Mouse (Mus musculus) left cerebral cortex, postnatal 10 days (tissue): ENCODE measurements around the gene Spi1. TPM values are rescaled to one million over a fixed set of nuclear protein-coding genes. Genes with fewer than 3 reads are reported as not detected.
A peak's percentile ranks its signal among the peaks of the same experiment; 100 is the strongest.

Experiments used
- DNase-seq, 2 experiments: peaks; one replicate each; pipeline ENCODE4 v3.0.0; 2021 to 2022; ENCODE audit warnings: low spot score in 2 of 2, mixed read lengths in 1 of 2; ENCODE audit errors: extremely low spot score in 1 of 2
- intact Hi-C: fragments of 180-260 bp; cut with DNase I; formaldehyde crosslinking; loops from one replicate; pipeline ENCODE4 v1.15.1; 2025
- total RNA-seq, 2 experiments: library from RNA; stranded (reverse); gene quantifications; 2 replicates each; pipeline ENCODE4 v1.2.3; 2021

The Spi1 gene
- total RNA-seq, 2 experiments from 2014 or later: 5.2 to 5.6 TPM

DNA sequence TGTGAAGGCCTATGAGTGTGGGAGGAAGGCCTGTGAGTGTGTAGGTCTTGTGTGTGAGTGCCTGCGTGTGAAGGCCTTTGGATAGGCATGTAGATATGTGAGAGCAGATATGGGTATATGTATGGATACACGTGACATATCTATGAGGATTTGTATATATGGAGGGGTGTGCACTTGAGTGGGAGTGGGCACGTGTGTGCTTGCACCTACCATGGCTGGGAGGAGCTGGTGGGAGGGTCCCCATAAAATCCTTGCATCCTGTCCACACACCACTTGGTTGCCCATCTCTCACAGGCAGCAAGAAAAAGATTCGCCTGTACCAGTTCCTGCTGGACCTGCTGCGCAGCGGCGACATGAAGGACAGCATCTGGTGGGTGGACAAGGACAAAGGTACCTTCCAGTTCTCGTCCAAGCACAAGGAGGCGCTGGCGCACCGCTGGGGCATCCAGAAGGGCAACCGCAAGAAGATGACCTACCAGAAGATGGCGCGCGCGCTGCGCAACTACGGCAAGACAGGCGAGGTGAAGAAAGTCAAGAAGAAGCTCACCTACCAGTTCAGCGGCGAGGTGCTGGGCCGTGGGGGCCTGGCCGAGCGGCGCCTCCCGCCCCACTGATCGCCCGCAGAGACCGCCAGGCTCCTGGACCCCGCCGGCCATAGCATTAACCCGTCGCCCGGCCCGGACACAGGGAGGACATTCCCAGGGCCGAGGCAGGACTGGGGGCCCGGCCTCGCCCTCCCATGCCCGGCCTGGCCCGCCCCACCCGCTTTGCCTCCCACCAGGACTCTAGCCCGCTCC lies 32.8 kb downstream of the Spi1 start:
- DNase-seq: peak; percentile 82 to 93
- intact Hi-C loops: loop anchor here (1.0 kb wide), 1 partner anchor 79 kb away; no protein-coding TSS in a partner anchor

DNA sequence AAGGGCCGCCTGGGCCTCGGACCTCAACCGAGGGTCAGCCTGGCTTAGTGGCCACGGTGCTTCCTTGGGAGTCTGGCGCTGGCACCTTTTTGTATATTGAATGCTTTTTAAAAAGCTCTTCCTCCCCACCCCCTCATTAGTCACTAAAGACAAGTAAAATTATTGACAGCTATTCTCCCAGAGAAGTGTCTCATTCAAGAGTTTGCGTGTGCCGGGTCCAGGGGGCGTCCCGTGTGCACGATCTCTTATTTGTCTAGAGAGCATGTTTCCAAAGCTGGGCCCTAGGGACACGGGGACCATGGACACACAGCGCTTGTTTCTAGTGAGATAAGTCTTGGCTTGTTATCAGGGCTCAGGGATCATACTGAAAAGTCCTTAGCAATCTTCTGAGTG lies 33.4 kb downstream of the Spi1 start:
- no peak for DNase-seq

DNA sequence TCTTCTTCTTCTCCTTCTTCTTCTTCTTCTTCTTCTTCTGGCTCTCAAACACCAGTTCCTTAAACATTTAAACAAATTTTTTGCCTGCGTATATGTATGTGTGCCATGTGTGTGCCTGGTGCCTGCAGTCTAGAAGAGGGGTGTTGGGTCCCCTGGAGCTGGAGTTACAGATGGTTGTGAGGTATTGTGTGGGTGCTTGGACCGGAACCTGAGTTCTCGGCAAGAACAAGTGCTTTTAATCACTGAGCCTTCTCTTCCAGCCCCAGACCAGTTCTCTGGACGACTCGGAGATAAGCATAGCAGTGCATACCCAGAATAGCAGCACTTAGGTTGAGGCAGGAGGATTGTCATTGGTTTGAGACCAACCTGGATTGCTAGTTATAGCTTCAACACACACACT lies 34.7 kb downstream of the Spi1 start:
- DNase-seq: no peak
- intact Hi-C loops: no loop called here

More for the DNA sequence above, 33.4 kb downstream of the Spi1 start:
- intact Hi-C loops: loop anchor here (1.0 kb wide), 1 partner anchor 79 kb away; no protein-coding TSS in a partner anchor

DNA sequence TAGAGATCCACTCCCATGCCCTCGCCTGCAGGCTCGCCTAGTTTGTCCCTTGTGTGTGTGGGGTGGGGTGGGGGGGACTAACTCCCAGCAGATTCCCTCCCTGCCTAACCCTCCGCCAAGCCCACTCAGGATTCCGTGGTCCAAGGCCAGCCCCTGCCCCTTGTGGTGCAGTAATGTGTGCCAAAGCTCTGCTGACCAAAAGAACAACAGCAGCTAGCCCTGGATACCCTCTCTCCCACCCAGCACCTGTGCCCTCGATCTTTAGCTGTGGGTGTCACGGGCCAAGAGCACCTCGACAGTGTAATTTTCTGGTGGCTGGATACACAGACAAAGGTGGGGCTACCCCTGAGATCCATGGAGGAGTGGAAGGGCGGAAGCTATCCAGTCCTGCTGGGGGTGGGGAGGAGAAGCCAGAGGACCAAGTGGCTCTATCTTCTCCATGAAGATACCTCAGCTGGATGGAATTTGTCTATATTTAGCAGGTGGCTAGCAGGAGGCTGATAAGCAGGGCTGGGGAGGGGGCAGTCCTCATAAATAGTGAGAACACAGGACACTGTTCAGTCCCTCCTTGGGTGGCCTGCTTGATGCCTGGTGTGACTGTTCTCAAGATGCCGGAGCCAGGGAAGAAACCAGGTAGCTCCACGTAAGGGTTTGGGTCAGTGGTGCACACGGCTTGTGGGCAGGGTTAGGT lies 35.5 kb downstream of the Spi1 start, which contains the start of gene Mybpc3:
Gene Mybpc3, plus strand, starts transcription at position 560 of the 691 bp plus-strand sequence.
- intact Hi-C loops: no loop called here
- no peak for DNase-seq

DNA sequence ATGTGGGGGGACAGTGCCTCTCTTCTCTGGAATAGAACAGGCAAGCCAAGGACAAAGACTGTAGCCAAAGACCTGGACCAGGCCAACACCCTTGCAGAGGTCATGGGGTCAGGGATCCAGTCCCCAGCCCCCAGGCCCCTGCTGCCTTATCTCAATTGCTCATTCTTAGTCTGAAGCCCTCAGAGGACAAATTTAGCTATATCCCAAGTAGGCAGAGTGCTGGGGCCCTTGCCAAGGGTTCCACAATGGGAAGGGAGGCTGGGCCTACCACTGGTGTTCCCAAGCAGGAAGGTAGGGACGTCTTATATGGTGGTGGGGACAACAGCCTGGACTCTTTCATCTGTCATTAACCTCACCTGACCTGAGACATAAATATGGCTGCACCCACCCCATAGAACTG lies 36.5 kb downstream of the Spi1 start:
- DNase-seq: no peak
- intact Hi-C loops: no loop called here

DNA sequence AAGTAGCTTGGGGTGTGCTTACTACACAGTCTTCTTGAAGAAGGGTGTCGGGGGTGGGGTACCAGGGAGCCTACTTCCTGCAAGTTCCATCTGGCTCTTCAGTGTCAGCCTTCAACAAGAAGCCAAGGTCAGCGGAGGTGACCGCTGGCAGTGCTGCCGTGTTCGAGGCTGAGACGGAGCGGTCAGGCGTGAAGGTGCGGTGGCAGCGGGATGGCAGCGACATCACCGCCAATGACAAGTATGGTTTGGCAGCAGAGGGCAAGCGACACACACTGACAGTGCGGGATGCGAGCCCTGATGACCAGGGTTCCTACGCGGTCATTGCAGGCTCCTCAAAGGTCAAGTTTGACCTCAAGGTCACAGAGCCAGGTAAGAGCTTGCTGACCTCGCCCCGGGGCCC lies 36.9 kb downstream of the Spi1 start:
- intact Hi-C loops: no loop called here
- no peak for DNase-seq

DNA sequence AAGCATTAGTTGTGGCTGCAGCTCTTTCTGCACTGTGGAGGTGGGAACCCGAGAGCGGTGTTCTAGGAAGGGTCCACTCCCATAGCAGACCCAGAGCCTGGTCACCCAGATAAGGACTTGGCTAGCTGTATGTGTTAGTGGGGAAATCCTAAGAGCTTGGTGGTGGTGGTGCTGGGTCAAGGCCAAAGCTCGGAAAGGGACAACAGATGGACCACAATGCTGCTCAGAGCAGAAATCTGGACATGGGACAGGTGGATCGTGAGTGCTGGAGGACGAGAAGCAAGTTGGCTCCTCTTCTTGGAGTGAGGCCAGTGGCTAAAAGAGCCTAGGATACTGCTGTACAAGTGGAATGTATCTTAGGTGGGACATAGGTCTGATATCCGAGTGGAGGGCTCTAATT lies 37.4 kb downstream of the Spi1 start:
- no peak for DNase-seq
- intact Hi-C loops: no loop called here

DNA sequence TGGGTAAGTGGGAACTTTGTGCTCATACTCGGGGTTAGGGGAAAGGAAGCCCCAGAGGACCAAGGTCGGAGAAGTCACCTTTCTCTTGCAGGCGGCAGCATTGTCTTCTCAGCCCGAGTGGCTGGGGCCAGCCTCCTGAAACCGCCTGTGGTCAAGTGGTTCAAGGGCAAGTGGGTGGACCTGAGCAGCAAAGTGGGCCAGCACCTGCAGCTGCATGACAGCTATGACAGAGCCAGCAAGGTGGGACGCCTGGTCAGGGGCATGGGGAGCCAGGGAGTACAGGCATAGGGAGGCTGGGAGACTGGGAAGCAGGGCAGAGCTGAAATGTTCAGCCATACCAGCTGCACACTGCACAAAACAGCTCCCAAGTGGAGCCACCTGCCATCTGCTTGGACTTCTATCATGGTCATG lies 38.1 kb downstream of the Spi1 start:
- no peak for DNase-seq
- intact Hi-C loops: no loop called here

DNA sequence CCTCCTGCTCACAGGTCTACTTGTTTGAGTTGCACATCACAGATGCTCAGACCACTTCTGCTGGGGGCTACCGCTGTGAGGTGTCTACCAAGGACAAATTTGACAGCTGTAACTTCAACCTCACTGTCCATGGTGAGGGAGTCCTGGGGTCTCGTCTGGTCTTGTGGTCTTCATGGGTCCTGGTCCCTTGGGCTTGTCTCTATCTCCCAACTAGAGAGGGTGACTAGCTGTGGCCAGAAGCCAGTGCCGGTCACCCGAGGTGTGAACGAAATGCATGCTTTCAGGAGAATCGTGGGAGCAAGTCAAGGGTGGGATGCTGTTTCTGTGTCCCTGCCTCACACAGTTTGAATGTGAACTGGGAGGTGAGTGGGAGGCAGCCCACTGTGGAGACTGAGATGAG lies 38.8 kb downstream of the Spi1 start:
- intact Hi-C loops: no loop called here
- DNase-seq: no peak

DNA sequence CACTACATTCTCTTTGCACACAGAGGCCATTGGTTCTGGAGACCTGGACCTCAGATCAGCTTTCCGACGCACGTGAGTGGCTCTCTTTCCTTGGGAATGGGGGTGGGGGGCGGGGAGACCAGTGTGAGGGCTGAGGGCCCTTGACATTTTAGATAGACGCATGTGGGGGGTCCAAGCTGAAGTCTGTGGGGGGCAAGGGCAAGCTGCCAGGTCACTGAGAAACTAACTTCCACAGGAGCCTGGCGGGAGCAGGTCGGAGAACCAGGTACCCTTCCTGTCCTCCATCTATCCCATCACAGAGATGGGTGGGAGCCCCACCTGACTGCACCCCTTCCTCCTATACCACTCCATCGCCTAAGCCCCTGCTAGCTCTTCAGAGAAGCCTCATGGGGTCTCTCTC lies 39.3 kb downstream of the Spi1 start:
- intact Hi-C loops: no loop called here
- DNase-seq: no peak

DNA sequence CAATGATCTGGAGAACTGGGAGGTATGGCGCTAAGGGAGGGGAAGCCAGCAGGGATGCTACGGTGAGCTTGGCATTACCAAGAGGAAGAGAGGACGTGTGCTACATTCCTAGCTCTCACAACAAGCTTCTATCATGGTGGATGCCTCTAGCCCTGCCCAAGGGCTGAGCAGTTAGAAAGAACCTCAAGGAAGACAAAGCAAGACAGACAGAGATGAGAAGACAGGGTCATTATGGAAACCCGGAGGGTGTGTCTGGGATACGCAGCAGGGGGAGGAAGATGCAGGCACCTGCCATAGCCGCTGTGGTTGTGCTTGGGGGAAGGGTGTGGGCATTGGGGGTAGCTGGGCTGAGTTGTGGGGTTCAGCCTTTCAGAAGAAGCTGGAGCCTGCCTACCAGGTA lies 41.3 kb downstream of the Spi1 start:
- no peak for DNase-seq
- intact Hi-C loops: no loop called here

DNA sequence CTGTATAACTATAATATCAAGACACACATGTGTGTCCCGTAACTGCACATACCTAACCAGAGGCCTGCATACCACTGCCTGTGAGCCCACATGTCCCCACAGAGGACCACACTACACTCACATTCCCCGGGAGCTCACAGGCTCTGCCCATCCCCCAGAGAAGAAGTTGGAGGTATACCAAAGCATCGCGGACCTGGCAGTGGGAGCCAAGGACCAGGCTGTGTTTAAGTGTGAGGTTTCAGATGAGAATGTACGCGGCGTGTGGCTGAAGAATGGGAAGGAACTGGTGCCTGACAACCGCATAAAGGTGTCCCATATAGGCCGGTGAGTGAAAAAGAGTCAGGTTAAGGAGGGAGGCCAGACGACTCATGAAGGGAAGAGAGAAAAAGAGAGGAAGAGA lies 42.9 kb downstream of the Spi1 start:
- intact Hi-C loops: no loop called here
- DNase-seq: no peak

DNA sequence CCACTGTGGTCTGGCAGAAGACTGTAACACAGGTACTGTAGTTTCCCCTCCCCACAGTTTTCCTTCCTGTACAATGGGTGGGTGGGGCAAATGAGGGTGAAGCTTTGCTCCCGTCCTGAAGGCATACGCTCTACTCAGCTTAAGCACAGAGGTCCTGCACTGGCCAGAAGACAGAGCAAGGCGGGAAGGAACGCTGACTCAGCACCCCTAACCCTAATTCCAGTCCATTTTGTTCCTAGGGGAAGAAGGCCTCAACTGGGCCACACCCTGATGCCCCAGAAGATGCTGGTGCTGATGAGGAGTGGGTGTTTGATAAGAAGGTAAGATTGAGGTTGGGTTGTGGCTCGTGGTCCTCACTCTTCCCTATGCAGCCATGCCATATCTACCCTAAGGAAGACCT lies 46.6 kb downstream of the Spi1 start:
- no peak for DNase-seq
- intact Hi-C loops: no loop called here

DNA sequence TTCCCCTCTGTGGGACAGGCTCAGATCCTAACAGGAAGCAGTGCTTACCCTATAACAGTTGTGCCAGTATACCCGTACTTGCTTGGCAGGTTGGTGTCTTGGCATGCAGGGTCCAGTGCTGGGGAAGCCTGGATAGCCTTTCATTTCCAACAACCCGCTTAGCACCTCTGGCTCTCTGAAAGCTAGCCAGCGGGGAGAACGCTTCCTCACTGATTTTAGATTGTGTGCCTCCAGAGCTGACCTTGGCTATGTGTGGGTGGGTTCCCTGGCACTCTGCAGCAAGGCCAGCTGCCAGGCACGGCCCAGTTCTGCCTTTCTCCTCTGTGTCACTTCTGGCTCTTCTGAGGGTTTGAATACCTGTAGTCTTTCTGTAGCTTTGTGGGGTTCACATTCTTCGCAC lies 47.9 kb downstream of the Spi1 start:
- intact Hi-C loops: no loop called here
- no peak for DNase-seq

DNA sequence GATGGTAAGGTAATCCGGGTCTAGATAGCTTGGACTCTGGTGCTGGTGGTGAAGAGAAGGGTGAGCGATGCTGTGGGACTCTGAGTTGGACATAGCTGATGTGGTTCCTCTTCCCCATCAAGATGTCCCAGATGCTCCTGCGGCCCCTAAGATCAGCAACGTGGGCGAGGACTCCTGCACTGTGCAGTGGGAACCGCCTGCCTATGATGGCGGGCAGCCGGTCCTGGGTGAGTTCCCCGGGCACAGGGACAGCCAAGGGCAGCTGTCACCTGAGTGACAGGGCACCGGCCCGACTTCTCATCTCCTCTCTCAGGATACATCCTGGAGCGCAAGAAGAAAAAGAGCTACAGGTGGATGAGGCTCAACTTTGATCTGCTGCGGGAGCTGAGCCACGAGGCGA lies 49.1 kb downstream of the Spi1 start:
- intact Hi-C loops: no loop called here
- DNase-seq: no peak

DNA sequence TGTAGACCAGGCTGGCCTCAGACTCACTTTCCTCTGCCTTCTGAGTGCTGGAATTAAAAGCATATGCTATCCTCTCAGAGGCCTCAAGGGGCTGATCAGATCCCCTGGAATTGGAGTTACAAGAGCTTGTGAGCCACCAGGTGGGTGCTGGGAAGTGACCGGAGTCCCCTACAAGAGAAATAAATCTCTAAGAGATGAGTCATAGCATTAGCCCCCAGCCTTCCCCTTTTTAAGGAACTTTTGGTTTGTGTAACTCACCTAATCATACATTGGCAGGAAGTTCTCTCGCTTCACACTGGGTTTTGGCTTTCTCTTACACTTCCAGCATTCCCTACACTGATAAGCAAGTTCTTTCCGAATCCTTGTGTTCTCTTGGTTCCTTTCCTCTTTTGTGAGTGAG lies 49.8 kb downstream of the Spi1 start:
- intact Hi-C loops: no loop called here
- no peak for DNase-seq

DNA sequence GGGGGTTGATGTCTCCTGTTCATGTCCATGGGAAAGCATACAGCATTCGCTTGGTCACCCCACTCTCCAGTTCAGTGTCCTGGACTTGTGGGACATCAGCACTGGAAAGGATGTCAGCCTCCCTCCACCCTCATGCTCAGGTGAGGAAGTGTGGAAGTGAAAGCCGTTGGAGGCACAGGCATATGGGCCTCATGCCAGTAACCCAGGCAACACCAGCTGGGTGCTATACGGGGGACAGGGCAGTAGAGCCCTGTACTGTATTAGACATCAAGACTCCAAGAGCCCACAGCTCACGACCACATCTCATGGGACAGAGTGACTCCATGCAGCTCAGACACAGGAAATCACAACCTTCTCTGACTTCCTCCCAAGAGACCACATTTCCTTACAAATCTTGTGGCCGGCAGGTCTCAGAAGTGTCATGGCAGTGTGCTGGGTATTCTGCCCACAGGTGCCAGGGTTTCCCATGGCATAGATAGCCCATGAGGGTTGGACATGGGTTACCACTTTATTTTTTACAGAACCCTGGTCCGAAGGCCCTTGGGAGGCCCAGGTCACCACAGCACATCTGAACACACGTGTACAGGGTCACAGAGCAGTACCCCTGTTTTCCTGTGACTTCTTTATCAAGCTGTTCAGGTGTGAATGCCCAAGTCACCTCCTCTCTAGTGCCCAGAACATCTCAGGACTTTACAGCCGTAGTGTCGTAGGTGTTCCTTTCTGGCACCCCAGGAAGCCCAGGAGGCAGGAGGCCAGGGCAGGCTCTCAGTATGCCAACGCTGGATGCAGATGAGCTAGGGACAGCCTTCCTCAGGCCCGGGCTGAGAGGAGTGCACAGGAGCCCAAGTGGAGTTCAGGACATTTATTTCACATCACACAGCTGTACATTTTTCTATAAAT lies 54.6 kb downstream of the Spi1 start:
- intact Hi-C loops: no loop called here
- no peak for DNase-seq

DNA sequence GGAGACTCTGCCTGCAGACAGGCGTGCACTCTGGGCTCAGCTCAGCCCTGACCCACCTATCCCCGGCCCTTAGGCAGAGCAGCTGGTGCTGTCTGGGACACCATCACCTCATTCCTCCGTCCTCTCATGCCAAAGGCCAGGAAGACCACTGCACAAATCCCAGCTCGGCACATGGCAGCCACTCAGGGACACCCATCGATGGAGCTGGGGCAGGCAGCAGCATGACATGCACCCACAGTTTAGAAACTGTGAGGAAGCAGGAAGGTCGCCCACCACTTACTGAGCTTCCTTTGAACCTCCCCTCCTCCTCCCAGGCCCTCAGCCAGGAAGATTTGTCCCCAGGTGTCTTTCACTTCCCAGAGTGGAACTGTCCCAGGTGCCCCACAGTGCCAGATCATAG lies 55.3 kb downstream of the Spi1 start:
- DNase-seq: no peak

DNA sequence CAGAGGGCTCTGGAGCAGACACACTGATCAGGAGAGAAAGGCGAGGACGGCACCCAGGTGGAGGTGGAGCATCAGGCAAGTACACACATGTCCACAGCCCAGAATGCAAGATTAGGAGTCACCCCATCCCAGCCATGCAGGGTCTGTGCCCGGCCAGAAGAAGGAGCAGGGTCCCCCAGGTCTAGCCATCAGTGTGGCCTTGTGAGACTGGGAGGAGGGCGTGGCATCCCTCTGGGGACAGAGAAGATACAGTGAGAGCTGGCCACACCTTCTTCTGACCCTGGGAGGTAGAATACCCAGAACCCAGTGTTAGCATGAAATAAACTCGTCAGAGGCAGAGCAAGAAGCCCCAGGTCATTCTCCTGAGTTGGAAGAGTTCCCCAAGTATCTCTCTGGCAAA lies 57.1 kb downstream of the Spi1 start:
- intact Hi-C loops: no loop called here
- DNase-seq: no peak

More for the DNA sequence above, 55.3 kb downstream of the Spi1 start:
- intact Hi-C loops: no loop called here
